Mouse (Mus musculus): Measurements from ENCODE around the gene Grin3a.

Gene Grin3a

DNA sequence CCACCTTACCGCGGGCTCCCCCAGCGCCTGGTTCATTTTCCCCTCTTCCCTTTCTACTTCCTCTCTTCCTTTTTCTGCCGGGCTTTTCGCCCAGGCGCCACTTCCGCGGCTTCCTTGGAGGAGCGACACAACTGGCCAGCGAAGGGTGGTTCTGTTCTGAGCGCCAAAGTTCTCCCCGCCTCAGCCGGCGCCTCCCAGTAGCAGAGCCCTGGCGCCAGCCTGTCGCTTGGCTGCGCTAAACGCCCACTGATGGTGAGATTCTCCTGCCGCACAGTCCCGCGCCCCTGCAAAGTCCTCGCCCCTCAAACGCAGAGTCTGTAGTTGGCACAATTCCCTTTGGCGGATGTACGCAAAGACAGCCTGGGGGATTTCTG, at the start of gene Grin3a:
Gene Grin3a (minus strand): TSS at position 133 of the 374 bp plus-strand sequence.
- DNase-seq (ENCODE audit: low spot score in 2 of 2): peak; percentile 2 to 5

- peak; percentile 4 to 12 for DNase-seq (ENCODE audit: low spot score in 2 of 2)
These were observed 46.3 kb upstream of the Grin3a start for GRCm38 (mm10) chr4:49891835-49892301.

GRCm38 (mm10) chr4:49877084-49877483, 31.5 kb upstream of the Grin3a start:
- no peak for DNase-seq (ENCODE audit: low spot score in 2 of 2)

DNA sequence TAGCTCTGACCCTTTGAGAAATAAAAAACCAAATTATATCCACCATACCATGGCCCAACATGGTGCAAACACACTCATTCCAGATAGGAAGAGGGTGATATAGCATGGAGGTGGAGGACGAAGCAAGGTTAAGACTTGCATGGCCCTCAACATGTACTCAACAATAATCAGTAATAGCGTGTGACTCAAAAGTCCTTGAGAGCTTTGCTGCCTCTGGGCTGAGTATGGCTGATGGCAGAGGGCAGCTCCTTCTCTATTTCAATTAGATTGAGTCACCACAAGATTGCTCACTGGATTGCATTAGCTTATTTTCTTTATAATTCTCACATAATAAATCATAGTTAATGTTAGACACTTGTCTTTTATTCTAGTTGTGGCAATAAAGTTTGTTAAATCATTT, 15.1 kb upstream of the Grin3a start:
- DNase-seq (ENCODE audit: low spot score in 2 of 2): no peak

DNA sequence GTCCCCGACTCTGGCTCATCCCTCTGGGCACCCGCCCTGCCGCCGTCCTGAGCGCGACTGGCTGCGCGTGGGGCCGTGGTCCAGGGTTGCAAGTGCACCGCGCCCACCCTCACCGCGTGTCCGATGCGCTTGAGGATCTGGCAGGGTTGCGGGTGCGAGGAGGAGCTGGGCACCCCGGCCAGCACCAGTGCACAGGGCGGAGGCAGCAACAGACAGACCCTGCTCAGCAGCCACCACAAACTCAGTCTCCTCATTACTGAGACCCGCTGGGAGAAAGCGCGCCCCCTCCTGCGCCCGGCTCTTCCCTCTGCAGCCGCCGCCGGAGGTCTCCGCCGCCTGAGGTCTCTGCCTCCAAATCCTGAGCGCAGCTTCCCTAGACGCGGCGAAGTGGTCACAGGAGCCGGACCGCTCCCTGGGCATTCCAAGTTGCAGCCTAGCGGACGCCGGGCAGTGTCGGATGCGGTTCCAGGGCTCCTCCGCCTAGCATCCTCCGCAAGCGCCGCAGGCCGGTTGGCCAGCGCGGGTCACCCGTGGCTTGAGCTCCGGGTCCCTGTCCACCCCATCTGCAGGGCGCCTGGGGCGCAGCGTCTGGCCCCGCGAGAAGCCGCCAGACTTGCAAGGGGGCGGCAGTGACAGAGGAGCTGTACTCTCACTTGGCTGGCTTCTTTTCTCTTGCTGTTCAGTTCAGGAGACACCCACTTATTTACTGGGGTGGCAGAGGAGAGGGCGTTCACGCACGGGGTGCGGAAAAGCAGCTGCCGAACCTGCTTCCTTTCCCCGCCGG, 524 bp downstream of the Grin3a start:
- no peak for DNase-seq (ENCODE audit: low spot score in 2 of 2)

- DNase-seq (ENCODE audit: low spot score in 2 of 2): no peak
These were observed 1.2 kb downstream of the Grin3a start for GRCm38 (mm10) chr4:49844274-49844827.

DNA sequence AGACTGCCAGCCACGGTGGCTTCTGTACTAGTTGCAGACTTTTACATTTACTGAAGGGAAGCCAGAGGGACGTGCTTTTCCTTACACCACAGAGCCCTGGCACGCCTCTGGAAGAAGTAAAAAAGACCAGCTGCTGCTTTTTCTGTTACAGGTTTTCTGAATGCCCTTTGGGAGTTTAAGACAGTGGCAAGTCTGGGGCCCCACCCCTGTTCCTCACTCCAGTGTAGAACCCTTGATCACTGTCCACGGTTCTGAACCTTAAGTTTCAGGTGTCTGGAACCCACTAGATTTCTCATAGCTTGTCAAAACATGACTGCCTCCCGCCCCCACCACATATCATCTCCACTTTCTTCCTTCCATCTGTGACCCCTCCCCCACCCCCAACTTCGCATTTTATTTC, 1.8 kb downstream of the Grin3a start:
- DNase-seq (ENCODE audit: low spot score in 2 of 2): no peak

DNA sequence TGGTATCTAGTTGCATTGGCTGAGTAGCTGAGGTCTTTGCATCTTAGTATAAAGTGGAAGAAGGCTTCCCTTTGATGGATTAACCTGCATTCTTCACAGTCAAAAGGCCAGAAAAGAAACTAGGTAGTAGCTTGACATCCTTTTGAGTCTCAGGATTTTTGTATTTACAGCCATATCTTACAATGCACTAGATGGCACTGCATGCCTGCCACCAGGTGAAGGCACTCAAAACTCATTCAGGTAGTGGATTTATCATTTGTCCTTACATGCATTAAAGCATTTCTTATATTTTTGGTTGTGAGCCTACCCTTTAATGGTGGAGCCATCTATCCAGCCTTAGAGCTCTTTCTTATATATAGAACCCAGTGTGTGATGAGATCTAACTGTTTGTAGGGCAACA, 13.5 kb downstream of the Grin3a start:
- DNase-seq (ENCODE audit: low spot score in 2 of 2): no peak

DNA sequence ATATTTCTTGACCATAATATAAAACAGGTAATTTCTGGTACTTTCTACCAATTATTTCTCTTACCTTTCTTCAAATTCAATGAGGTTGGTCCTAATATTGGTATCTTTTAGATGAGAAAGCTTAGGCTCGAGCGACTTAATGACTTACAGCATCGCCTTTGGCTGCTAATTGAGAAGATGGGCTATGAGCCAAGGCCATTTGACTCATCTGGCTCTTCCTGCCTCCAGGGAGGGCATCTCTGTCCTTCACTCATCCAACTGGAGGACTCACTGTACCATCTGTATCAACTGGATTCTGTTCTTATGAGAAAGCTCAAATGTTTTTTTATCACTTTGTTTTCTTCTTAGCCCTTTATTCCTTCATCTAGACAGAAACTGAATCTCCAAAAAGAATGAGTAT, 31.7 kb downstream of the Grin3a start:
- DNase-seq (ENCODE audit: low spot score in 2 of 2): no peak

DNA sequence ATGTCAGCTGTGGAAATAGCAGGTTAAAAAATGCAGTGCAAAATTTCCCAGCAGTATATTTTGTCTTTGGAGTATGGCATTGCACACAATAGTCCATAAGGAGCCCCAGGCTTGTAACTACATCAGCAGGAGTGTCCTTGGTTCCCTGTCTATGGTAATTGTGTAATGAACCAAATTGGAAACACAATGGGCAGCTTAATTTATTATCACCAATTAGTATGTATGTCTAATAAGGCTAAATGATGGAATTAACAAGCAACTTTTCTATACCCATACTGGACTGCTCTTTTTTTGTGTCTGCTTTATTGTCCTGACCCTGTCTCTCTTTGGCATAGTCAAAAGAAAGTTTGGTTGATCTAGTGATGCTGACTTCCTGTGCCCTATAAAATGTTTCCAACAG, 38.8 kb downstream of the Grin3a start:
- DNase-seq (ENCODE audit: low spot score in 2 of 2): no peak

DNA sequence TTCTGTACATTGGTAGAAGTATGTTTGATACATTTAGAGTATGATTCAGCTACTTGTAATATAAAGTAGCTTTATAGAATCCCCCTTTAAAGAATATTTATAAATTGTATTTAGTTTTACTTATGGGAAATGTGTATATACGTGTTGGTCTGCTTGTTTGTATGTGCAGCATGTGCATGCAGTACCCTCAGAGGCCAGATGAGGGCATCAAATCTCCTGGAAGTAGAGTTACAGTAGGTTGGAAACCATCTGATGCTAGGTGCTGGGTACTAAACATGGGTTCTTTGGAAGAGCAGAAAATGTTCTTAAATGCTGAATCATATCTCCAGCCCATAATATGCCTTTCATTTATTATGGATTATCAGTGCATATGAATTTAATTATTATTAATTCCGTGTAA, 46.2 kb downstream of the Grin3a start:
- DNase-seq (ENCODE audit: low spot score in 2 of 2): no peak

DNA sequence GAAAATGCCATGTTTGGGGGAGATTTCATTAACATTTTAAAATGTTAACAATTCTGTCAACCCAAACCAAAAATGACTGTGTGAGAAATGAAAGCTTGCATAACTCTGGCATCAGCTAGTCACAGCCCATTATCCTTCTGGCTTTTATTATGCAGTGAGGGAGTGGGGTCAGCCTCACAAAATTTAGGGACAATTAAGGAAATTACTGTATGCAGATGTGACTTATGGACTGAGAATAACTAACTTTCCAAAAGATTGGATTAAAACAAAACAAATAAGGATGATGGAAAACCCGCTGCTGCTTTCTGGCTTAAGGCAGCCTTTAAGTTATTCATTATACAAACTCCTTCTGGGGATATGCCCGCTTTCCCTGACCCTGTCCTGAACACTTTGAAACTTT, 56.6 kb downstream of the Grin3a start:
- no peak for DNase-seq (ENCODE audit: low spot score in 2 of 2)

DNA sequence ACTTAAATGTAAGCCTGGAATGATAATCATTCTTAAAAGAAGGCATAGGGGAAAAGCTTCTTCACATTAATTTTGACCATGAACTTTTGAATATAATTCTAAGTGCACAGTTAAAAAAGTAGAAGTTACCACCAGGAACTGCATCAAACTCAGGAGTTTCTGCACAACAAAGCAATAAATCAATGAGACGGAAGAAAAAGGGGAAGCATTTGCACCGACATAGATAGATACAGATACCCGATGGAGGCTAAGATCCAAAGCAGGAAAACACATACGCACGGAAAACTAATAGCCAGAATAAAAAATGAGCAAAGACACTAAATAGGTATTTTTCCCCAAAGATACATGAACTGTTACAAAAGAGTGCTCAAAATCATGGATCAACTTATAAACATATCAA, 102.7 kb downstream of the Grin3a start:
- no peak for DNase-seq (ENCODE audit: low spot score in 2 of 2)

DNA sequence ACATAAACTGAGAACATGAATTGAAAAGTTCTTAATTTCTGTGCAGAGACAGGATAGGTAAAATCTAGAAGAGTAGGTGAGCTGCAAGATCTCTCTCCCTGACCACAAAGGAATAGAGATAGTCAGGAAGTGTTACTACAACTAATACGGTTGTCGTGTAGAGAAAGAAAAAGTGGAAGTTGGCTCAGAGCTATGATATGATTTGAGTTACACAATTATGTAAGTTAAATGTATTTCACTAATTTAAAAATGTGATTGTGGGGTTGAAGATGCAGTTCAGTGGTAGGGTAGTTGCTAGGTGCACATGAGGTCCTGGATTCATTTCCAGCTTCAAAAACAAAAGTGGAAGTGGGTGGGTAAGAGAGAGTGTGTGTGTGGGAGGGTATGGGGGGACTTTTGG, 103.6 kb downstream of the Grin3a start:
- DNase-seq (ENCODE audit: low spot score in 2 of 2): no peak

GRCm38 (mm10) chr4:49740796-49741766, 104.5 kb downstream of the Grin3a start:
- DNase-seq (ENCODE audit: low spot score in 2 of 2): no peak

DNA sequence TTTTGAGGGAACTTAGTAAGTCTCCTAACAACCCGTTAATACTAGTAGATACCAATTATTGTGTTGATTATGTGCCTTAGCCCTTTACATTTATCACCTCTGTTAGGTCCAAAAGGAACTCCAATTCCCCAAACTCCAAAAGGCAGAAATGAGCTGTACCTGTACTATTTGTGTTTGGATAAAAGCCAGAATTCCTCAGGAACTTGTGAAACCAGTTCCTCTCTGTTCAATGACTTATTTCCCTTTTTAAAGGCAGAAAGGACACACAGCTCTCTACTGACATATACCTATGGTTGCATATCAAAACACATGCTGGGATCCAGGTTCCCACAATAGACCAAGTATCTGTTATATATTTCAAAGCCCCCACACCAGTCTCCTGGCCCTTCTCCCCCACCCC, 106.0 kb downstream of the Grin3a start:
- DNase-seq (ENCODE audit: low spot score in 2 of 2): no peak

- no peak for DNase-seq (ENCODE audit: low spot score in 2 of 2)
These were observed 116.2 kb downstream of the Grin3a start for GRCm38 (mm10) chr4:49729326-49729725.

DNA sequence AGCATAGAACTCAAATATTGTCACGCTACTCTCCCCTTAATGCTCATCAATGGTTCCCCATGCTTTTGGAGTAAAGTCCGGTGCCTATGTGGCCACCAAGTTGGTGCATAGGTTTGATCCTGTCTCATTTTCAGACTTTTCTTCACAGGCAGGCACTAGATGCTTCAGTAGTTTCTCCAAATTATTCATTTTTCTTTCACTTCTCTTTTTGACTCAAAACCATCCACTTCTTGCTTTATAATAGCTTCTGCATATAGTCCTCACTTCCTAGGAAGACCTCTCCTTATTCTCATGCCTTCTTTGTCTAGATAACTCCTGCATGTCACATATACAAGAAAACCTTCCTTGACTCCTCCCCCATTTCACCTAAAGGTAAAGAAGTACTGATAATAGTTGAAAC, 121.6 kb downstream of the Grin3a start:
- DNase-seq (ENCODE audit: low spot score in 2 of 2): no peak

- DNase-seq (ENCODE audit: low spot score in 2 of 2): no peak
These were observed 153.9 kb downstream of the Grin3a start for GRCm38 (mm10) chr4:49691405-49692194.

DNA sequence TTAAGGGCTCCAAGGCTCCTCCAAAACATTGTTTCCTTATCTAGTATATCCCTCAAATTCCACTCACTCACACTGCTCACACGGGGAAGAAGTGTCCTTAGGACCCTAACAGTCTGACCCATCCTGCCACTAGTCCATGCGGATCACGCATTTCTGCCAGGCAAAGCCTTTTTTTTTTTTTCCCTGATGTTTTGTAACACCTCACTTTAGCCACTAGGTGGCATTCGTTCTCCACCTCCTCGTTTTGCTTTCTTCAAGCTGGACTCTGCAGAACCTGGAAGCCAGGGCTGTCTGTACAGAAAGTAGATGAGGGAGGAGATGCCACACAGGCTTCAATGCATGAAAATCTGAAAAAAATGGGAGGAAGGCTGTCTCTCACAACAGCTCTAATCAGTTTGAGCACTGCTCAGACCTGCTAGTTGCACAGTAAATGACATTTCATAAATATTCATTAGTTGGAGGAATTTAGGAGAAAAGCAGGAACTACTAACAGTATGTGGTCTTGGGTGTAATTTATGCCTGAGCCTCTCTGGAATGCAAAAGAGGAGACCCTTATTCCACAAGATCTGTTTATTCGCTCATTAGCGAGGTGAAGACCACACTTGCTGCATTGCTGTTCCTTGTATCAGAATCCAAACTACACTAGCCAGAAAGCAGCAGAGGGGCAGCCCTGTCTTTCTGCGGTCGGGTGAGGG, 156.8 kb downstream of the Grin3a start:
- DNase-seq (ENCODE audit: low spot score in 2 of 2): peak in 1 of 2 experiments; percentile 15

DNA sequence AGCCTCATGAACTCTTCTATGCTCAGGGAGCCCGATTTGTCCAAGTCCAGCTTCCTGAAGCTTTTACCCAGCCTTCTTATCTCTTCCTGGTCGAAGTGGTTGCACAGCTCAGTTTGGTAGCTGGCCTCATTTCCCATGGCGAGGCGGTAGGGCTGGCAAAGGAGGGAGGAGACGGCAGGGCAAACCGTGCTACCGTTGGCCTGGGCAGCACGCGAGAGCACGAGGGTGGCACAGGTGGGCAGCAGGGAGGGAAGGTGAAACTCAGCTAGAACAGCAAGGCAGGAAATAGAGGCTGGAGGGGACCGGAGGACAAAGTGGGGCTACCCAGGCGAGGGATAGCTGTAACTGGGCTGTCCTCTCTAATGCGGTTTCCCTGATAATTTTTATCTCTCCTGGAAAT, 163.7 kb downstream of the Grin3a start, which contains the start of gene Ppp3r2:
Gene Ppp3r2 (minus strand): TSS at position 213 of the 400 bp plus-strand sequence.
- no peak for DNase-seq (ENCODE audit: low spot score in 2 of 2)

Measured in heart, adult 9 months (tissue).